Mouse (Mus musculus) splenic B cell, adult 2 months (primary cell): ENCODE results near the gene Shc2.

ENCODE experiments used
- DNase-seq: peaks from one replicate; pipeline ENCODE4 v3.0.0-alpha.2; 2011; ENCODE audit warnings: low read depth, low spot score
- H3K27me3 ChIP-seq: 2 replicates; pipeline ENCODE4 v1.6.1; 2012; ENCODE audit warnings: mild to moderate bottlenecking, low read length, moderate library complexity, mixed read lengths; ENCODE audit not compliant: control insufficient read depth, poor library complexity, insufficient read depth, severe bottlenecking
- H3K36me3 ChIP-seq: 2 replicates; pipeline ENCODE4 v1.6.1; 2012; ENCODE audit warnings: mild to moderate bottlenecking, low read length, moderate library complexity, mixed read lengths; ENCODE audit not compliant: control insufficient read depth, poor library complexity, insufficient read depth, severe bottlenecking

Shc2 gene

GRCm38 (mm10) chr10:79672088-79672455 lies 34.4 kb upstream of the Shc2 start:
- Histone ChIP-seq H3K36me3 (no peaks in the 10 kb centered on the region), H3K27me3 (no peaks in the 10 kb centered on the region)
- no peak for DNase-seq

- Histone ChIP-seq H3K27me3 (no peaks in the 10 kb centered on the region), H3K36me3 (no peaks in the 10 kb centered on the region)
- no peak for DNase-seq
Measured at GRCm38 (mm10) chr10:79671396-79672087, 33.8 kb upstream of the Shc2 start.

- DNase-seq: no peak
- H3K27me3 ChIP-seq: no peaks in the 10 kb centered on the region
- no peaks in the 10 kb centered on the region for H3K36me3 ChIP-seq
Measured at GRCm38 (mm10) chr10:79670071-79670888, 32.6 kb upstream of the Shc2 start.

- no peaks in the 10 kb centered on the region for H3K27me3 ChIP-seq
- peak; percentile 56 for DNase-seq
- no peaks in the 10 kb centered on the region for H3K36me3 ChIP-seq
Measured at GRCm38 (mm10) chr10:79669576-79670057, 31.9 kb upstream of the Shc2 start.

GRCm38 (mm10) chr10:79668771-79669575 lies 31.3 kb upstream of the Shc2 start, which contains the start of gene Tpgs1:
Gene Tpgs1 (plus strand): TSS chr10:79669369.
- H3K27me3 ChIP-seq: no peaks in the 10 kb centered on the region
- H3K36me3 ChIP-seq: no peaks in the 10 kb centered on the region
- DNase-seq: peak; percentile 94

GRCm38 (mm10) chr10:79668076-79668475 lies 30.4 kb upstream of the Shc2 start:
- Histone ChIP-seq H3K27me3 (no peaks in the 10 kb centered on the region), H3K36me3 (no peaks in the 10 kb centered on the region)
- DNase-seq: no peak

- H3K36me3 ChIP-seq: no peaks in the 10 kb centered on the region
- H3K27me3 ChIP-seq: no peaks in the 10 kb centered on the region
- DNase-seq: no peak
Measured at GRCm38 (mm10) chr10:79666493-79666892, 28.8 kb upstream of the Shc2 start.

GRCm38 (mm10) chr10:79665051-79665450 lies 27.3 kb upstream of the Shc2 start:
- no peak for DNase-seq
- no peaks in the 10 kb centered on the region for H3K27me3 ChIP-seq
- H3K36me3 ChIP-seq: no peaks in the 10 kb centered on the region

GRCm38 (mm10) chr10:79664131-79664665 lies 26.5 kb upstream of the Shc2 start, which contains the start of gene Madcam1:
Gene Madcam1 (plus strand): TSS chr10:79664559.
- peak; percentile 79 for DNase-seq
- Histone ChIP-seq H3K27me3 (no peaks in the 10 kb centered on the region), H3K36me3 (no peaks in the 10 kb centered on the region)

GRCm38 (mm10) chr10:79661861-79662260 lies 24.1 kb upstream of the Shc2 start:
- DNase-seq: no peak
- Histone ChIP-seq H3K36me3 (no peaks in the 10 kb centered on the region), H3K27me3 (no peaks in the 10 kb centered on the region)

- H3K36me3 ChIP-seq: no peaks in the 10 kb centered on the region
- peak; percentile 30 for DNase-seq
- H3K27me3 ChIP-seq: no peaks in the 10 kb centered on the region; the same call in 1 of the 2 replicates
Measured at GRCm38 (mm10) chr10:79660298-79660697, 22.6 kb upstream of the Shc2 start.

- H3K27me3 ChIP-seq: no peaks in the 10 kb centered on the region; the same call in 1 of the 2 replicates
- no peaks in the 10 kb centered on the region for H3K36me3 ChIP-seq
- peak; percentile 47 for DNase-seq
Measured at GRCm38 (mm10) chr10:79658829-79659228, 21.1 kb upstream of the Shc2 start.

GRCm38 (mm10) chr10:79654946-79655395 lies 17.3 kb upstream of the Shc2 start:
- Histone ChIP-seq H3K27me3 (no peaks in the 10 kb centered on the region; the same call in 1 of the 2 replicates), H3K36me3 (no peaks in the 10 kb centered on the region)
- DNase-seq: no peak

GRCm38 (mm10) chr10:79652789-79653188 lies 15.1 kb upstream of the Shc2 start:
- no peak for DNase-seq
- H3K27me3 ChIP-seq: no peaks in the 10 kb centered on the region; the same call in 1 of the 2 replicates
- H3K36me3 ChIP-seq: no peaks in the 10 kb centered on the region
